Mouse (Mus musculus): ENCODE measurements around the gene Itprid2.

DNA sequence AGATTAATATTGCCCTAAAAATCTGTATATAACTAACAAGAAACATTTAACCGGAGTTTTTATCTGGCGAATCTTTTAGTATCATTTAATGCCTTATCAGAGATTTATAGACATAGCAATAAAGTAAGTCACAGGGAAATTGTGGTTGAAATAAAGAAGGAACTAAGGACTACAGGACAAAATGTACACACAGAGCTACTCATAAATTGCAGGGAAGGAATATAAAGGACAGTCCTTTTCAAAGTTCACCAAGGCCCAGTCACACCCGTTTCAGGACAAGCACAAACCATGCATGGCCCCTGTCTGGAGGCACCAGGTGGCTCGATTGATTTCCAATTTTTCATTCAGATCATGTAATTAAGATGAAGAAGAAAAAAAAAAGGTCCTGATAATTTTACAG, 60.0 kb downstream of the Itprid2 start:
- no peak for TF ChIP-seq GATA1 (IDR thresholded peaks at IDR 0.05; ENCODE audit: low read length)
- no peak for TF ChIP-seq TAL1 (IDR thresholded peaks at IDR 0.05; ENCODE audit: low read length)
